In the genomic region with DNA sequence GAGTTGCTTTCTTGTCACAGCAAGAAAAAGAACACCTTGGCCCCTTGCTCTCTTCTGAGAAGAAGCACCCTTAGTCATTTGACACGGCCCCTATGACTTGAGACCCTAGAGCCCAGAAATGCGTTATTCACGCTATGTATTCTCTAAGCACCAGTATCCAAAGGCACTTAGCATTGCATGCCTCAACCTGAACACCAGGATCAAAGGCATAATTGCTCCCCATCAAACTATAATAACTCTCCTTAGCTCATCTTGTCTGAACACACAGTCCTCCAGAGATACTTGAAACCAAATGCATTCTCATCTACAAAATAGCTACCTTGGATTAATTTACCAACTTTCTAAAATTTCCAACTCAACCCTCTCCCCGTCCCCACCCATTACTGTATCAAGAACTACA, we compare ENCODE assay signal across 27 mouse cellular contexts.
DNase-seq lines count a peak whose midpoint lies in the region; ATAC-seq lines count a peak whose summit lies in the region.
"Had no signal": no experiment of that assay in that cellular context is flagged by ENCODE, and none has a peak within 500 bp of the region (broad histone marks: within the 10 kb centered on the region; RNA-seq: fewer than 3 reads in every experiment).

No protein-coding gene starts in this region.

- no peak overlapping the region for H3K9ac ChIP-seq in embryonic facial prominence, embryonic 11.5 days (replicated peaks; ENCODE audit: low read length)
- H3K9ac ChIP-seq in kidney, embryonic 15.5 days = no peak overlapping the region
- no peak overlapping the region for H3K9ac ChIP-seq in embryonic facial prominence, embryonic 13.5 days
- no peak overlapping the region for H3K9ac ChIP-seq in forebrain, embryonic 11.5 days (ENCODE audit: low read length)
- H3K9ac ChIP-seq: embryonic facial prominence, embryonic 15.5 days; forebrain, embryonic 13.5 days; forebrain, embryonic 15.5 days; forebrain, postnatal 0 days had no signal

- 0 out of 2 replicates have a peak, but pooled peaks cover 2% of the 10 kb centered on the region for H3K4me1 ChIP-seq in embryonic facial prominence, embryonic 11.5 days (ENCODE audit: control insufficient read depth, insufficient read depth, low read length)
- H3K4me1 ChIP-seq in embryonic facial prominence, embryonic 10.5 days = peaks cover 20% of the 10 kb centered on the region
- H3K4me1 ChIP-seq in kidney, embryonic 15.5 days = peaks cover 7% of the 10 kb centered on the region; the same call in 1 of the 2 replicates
- H3K4me1 ChIP-seq in embryonic facial prominence, embryonic 13.5 days = peaks cover 9% of the 10 kb centered on the region
- no peaks in the 10 kb centered on the region for H3K4me1 ChIP-seq in forebrain, embryonic 11.5 days (replicated peaks; ENCODE audit: control insufficient read depth, insufficient read depth, low read length)
- H3K4me1 ChIP-seq: forebrain, embryonic 13.5 days; forebrain, embryonic 15.5 days had no signal

- no peak overlapping the region for H3K4me3 ChIP-seq in embryonic facial prominence, embryonic 11.5 days (ENCODE audit: low read depth, low read length)
- H3K4me3 ChIP-seq in embryonic facial prominence, embryonic 10.5 days = no peak overlapping the region
- no peak overlapping the region for H3K4me3 ChIP-seq in kidney, embryonic 15.5 days (replicated peaks)
- no peak overlapping the region for H3K4me3 ChIP-seq in embryonic facial prominence, embryonic 13.5 days
- H3K4me3 ChIP-seq in forebrain, embryonic 11.5 days (ENCODE audit: low read depth, low read length) = no peak overlapping the region
- H3K4me3 ChIP-seq: embryonic facial prominence, embryonic 15.5 days; erythroblast, embryonic 14.5 days; forebrain, embryonic 10.5 days; forebrain, embryonic 13.5 days; forebrain, embryonic 15.5 days had no signal

- 79% methylated on average over 4 of the region's 4 CpGs for WGBS in embryonic facial prominence, embryonic 11.5 days
- WGBS in embryonic facial prominence, embryonic 10.5 days = 78% methylated on average over 4 of the region's 4 CpGs
- 71% methylated on average over 4 of the region's 4 CpGs for WGBS in kidney, embryonic 15.5 days
- 60% methylated on average over 4 of the region's 4 CpGs for WGBS in embryonic facial prominence, embryonic 13.5 days
- 87% methylated on average over 4 of the region's 4 CpGs for WGBS in forebrain, embryonic 11.5 days

- no peaks in the 10 kb centered on the region for H3K9me3 ChIP-seq in embryonic facial prominence, embryonic 11.5 days (replicated peaks; ENCODE audit: control insufficient read depth, low read length)
- no peaks in the 10 kb centered on the region for H3K9me3 ChIP-seq in embryonic facial prominence, embryonic 10.5 days
- H3K9me3 ChIP-seq in kidney, embryonic 15.5 days (replicated peaks) = no peaks in the 10 kb centered on the region
- H3K9me3 ChIP-seq in embryonic facial prominence, embryonic 13.5 days = no peaks in the 10 kb centered on the region
- H3K9me3 ChIP-seq in forebrain, embryonic 11.5 days (ENCODE audit: control insufficient read depth, low read length) = no peaks in the 10 kb centered on the region
- H3K9me3 ChIP-seq: embryonic facial prominence, embryonic 15.5 days; forebrain, embryonic 10.5 days; forebrain, embryonic 13.5 days; forebrain, embryonic 15.5 days had no signal

- no peak overlapping the region for H3K4me2 ChIP-seq in embryonic facial prominence, embryonic 11.5 days (ENCODE audit: low read depth, low read length)
- no peak overlapping the region for H3K4me2 ChIP-seq in kidney, embryonic 15.5 days
- no peak overlapping the region for H3K4me2 ChIP-seq in embryonic facial prominence, embryonic 13.5 days
- no peak overlapping the region for H3K4me2 ChIP-seq in forebrain, embryonic 11.5 days (ENCODE audit: low read depth, low read length, severe bottlenecking)
- H3K4me2 ChIP-seq: embryonic facial prominence, embryonic 15.5 days; forebrain, embryonic 13.5 days; forebrain, embryonic 15.5 days had no signal

- H3K27ac ChIP-seq in embryonic facial prominence, embryonic 11.5 days (replicated peaks; ENCODE audit: low read depth, low read length) = no peak overlapping the region
- no peak overlapping the region for H3K27ac ChIP-seq in embryonic facial prominence, embryonic 10.5 days (replicated peaks)
- H3K27ac ChIP-seq in kidney, embryonic 15.5 days = 0 out of 2 replicates have a peak overlapping the region, but pooled peaks have one; percentile 20
- peak overlapping the region; percentile 74; the same call in 1 of the 2 replicates for H3K27ac ChIP-seq in embryonic facial prominence, embryonic 13.5 days
- no peak overlapping the region for H3K27ac ChIP-seq in forebrain, embryonic 11.5 days (ENCODE audit: low read depth, low read length)
- H3K27ac ChIP-seq: forebrain, embryonic 10.5 days; forebrain, embryonic 13.5 days; forebrain, embryonic 15.5 days had no signal

- ATAC-seq in embryonic facial prominence, embryonic 11.5 days (replicated peaks; ENCODE audit: insufficient number of reproducible peaks, low FRiP score, low TSS enrichment, low read depth) = no peak
- no peak for ATAC-seq in kidney, embryonic 15.5 days (replicated peaks; ENCODE audit: low FRiP score)
- ATAC-seq in embryonic facial prominence, embryonic 13.5 days (ENCODE audit: insufficient number of reproducible peaks, insufficient read depth, low FRiP score, low TSS enrichment, low read depth) = no peak
- ATAC-seq in forebrain, embryonic 11.5 days (replicated peaks; ENCODE audit: low FRiP score) = no peak
- ATAC-seq: activated CD4-positive, CD25-positive, alpha-beta regulatory T cell, adult 4 months; CD4-positive, CD25-positive, alpha-beta regulatory T cell, adult 4 months; forebrain, embryonic 13.5 days; forebrain, embryonic 15.5 days; forebrain, postnatal 0 days; Patski had no signal

- peak; percentile 51 for DNase-seq in embryonic facial prominence, embryonic 11.5 days (ENCODE audit: low spot score)
- no peak for DNase-seq in embryonic facial prominence, embryonic 10.5 days (ENCODE audit: low spot score)
- no peak for DNase-seq in kidney, postnatal 25 days
- DNase-seq in forebrain, embryonic 11.5 days (ENCODE audit: low spot score) = no peak
- DNase-seq: adrenal gland, adult 8-10 months; adrenal gland, postnatal 14 days; adrenal gland, postnatal 36 days; B cell, adult 2 months; cerebellum, adult 11 months; cerebellum, adult 18-20 months; cerebellum, adult 8-10 months; cerebellum, adult 9-11 months; cerebellum, postnatal 14 days; cerebellum, postnatal 36 days; embryo, embryonic 11 days; forebrain, postnatal 0 days had no signal

- H3K36me3 ChIP-seq in embryonic facial prominence, embryonic 11.5 days (replicated peaks; ENCODE audit: control insufficient read depth, insufficient read depth, low read depth, low read length) = no peaks in the 10 kb centered on the region
- no peaks in the 10 kb centered on the region for H3K36me3 ChIP-seq in embryonic facial prominence, embryonic 10.5 days (replicated peaks)
- H3K36me3 ChIP-seq in kidney, embryonic 15.5 days = no peaks in the 10 kb centered on the region
- H3K36me3 ChIP-seq in embryonic facial prominence, embryonic 13.5 days = no peaks in the 10 kb centered on the region
- no peaks in the 10 kb centered on the region for H3K36me3 ChIP-seq in forebrain, embryonic 11.5 days (ENCODE audit: control insufficient read depth, insufficient read depth, low read length)
- H3K36me3 ChIP-seq: embryonic facial prominence, embryonic 15.5 days; forebrain, embryonic 10.5 days; forebrain, embryonic 15.5 days; G1E had no signal

- no peaks in the 10 kb centered on the region for H3K27me3 ChIP-seq in embryonic facial prominence, embryonic 11.5 days (ENCODE audit: control insufficient read depth, insufficient read depth, low read length)
- H3K27me3 ChIP-seq in embryonic facial prominence, embryonic 10.5 days (replicated peaks; ENCODE audit: low read depth, poor library complexity, severe bottlenecking) = 0 out of 2 replicates have a peak, but pooled peaks cover 1% of the 10 kb centered on the region
- H3K27me3 ChIP-seq in kidney, embryonic 15.5 days = no peaks in the 10 kb centered on the region
- no peaks in the 10 kb centered on the region for H3K27me3 ChIP-seq in embryonic facial prominence, embryonic 13.5 days
- H3K27me3 ChIP-seq in forebrain, embryonic 11.5 days (ENCODE audit: control insufficient read depth, insufficient read depth, low read length) = no peaks in the 10 kb centered on the region
- H3K27me3 ChIP-seq: embryonic facial prominence, embryonic 15.5 days; forebrain, embryonic 15.5 days; Patski had no signal

Comparison
In these comparisons a context has a peak if more than half of its experiments do, and no peak if none do; other contexts are left out.
1. H3K27ac ChIP-seq: peak in kidney, embryonic 15.5 days (single experiment) and embryonic facial prominence, embryonic 13.5 days (single experiment); none in embryonic facial prominence, embryonic 11.5 days (single experiment), embryonic facial prominence, embryonic 10.5 days (single experiment) and forebrain, embryonic 11.5 days (single experiment).